Mouse (Mus musculus) left cerebral cortex, adult 2 months (tissue): ENCODE measurements around the gene Snx7. TPM values are rescaled to one million over a fixed set of nuclear protein-coding genes. Genes with fewer than 3 reads are reported as not detected.
A peak's percentile ranks its signal among the peaks of the same experiment; 100 is the strongest.

ENCODE experiments used
- DNase-seq, 2 experiments: peaks; one replicate each; pipeline ENCODE4 v3.0.0; 2021 to 2022; ENCODE audit warnings: low spot score in 2 of 2, mixed read lengths in 1 of 2; ENCODE audit errors: extremely low spot score in 1 of 2
- H3K27ac ChIP-seq: fragments of 200-600 bp; 2 replicates; pipeline ENCODE4 v1.8.1; 2022
- H3K4me3 ChIP-seq: fragments of 200-600 bp; 2 replicates; pipeline ENCODE4 v1.8.1; 2022
- CTCF ChIP-seq: fragments of 200-600 bp; IDR thresholded peaks from 2 replicates; pipeline ENCODE4 v1.8.1; 2022; ENCODE audit warnings: antibody characterized with exemption, mild to moderate bottlenecking, moderate library complexity
- intact Hi-C: fragments of 180-260 bp; cut with DNase I; formaldehyde crosslinking; loops from one replicate; pipeline ENCODE4 v1.15.1; 2025
- total RNA-seq, 2 experiments: library from RNA; stranded (reverse); gene quantifications; 2 replicates each; pipeline ENCODE4 v1.2.3; 2021

The Snx7 gene
- total RNA-seq, 2 experiments from 2014 or later, result 16.7 to 20.6 TPM

GRCm38 (mm10) chr3:117858996-117859395 is 9.7 kb downstream of the Snx7 start:
- intact Hi-C loops, result no loop called here
- Histone ChIP-seq H3K4me3 (no peak overlapping the region), H3K27ac (no peak overlapping the region)
- TF ChIP-seq CTCF, result no peak
- DNase-seq, result no peak

GRCm38 (mm10) chr3:117853729-117854128 is 15.0 kb downstream of the Snx7 start:
- intact Hi-C loops, result loop anchor here (5.0 kb wide), 1 partner anchor 276 kb away; no protein-coding TSS in a partner anchor
- H3K27ac ChIP-seq, result 0 out of 2 replicates have a peak overlapping the region, but pooled peaks have one; percentile 3
- H3K4me3 ChIP-seq, result no peak overlapping the region

GRCm38 (mm10) chr3:117852054-117852361 is 16.7 kb downstream of the Snx7 start:
- no peak for DNase-seq
- Histone ChIP-seq H3K4me3 (no peak overlapping the region), H3K27ac (no peak overlapping the region)
- no peak for TF ChIP-seq CTCF
- intact Hi-C loops, result loop anchor here (5.0 kb wide), 1 partner anchor 275 kb away; no protein-coding TSS in a partner anchor

More at GRCm38 (mm10) chr3:117853729-117854128, 15.0 kb downstream of the Snx7 start:
- no peak for DNase-seq
- TF ChIP-seq CTCF, result no peak

- TF ChIP-seq CTCF, result no peak
- intact Hi-C loops, result loop anchor here (5.0 kb wide), 1 partner anchor 274 kb away; no protein-coding TSS in a partner anchor
- Histone ChIP-seq H3K4me3 (no peak overlapping the region), H3K27ac (no peak overlapping the region)
- DNase-seq, result no peak
Measured at GRCm38 (mm10) chr3:117851278-117852053, 17.3 kb downstream of the Snx7 start.

GRCm38 (mm10) chr3:117848866-117849265 is 19.9 kb downstream of the Snx7 start:
- intact Hi-C loops, result loop anchor here (10.0 kb wide), 1 partner anchor 134 kb away; no protein-coding TSS in a partner anchor
- H3K4me3 ChIP-seq, result no peak overlapping the region
- DNase-seq, result peak in 1 of 2 experiments; percentile 50
- peak overlapping the region; percentile 59 for H3K27ac ChIP-seq
- no peak for TF ChIP-seq CTCF

GRCm38 (mm10) chr3:117842658-117843057 is 26.1 kb downstream of the Snx7 start:
- no peak for TF ChIP-seq CTCF
- intact Hi-C loops, result loop anchor here (10.0 kb wide), 1 partner anchor 128 kb away; no protein-coding TSS in a partner anchor

GRCm38 (mm10) chr3:117839867-117840545 is 28.7 kb downstream of the Snx7 start:
- intact Hi-C loops, result loop anchor here (10.0 kb wide), 1 partner anchor 125 kb away; no protein-coding TSS in a partner anchor
- no peak overlapping the region; the same call in 1 of the 2 replicates for H3K4me3 ChIP-seq
- H3K27ac ChIP-seq, result no peak overlapping the region
- TF ChIP-seq CTCF, result no peak
- DNase-seq, result no peak

More at GRCm38 (mm10) chr3:117842658-117843057, 26.1 kb downstream of the Snx7 start:
- no peak for DNase-seq
- Histone ChIP-seq H3K27ac (no peak overlapping the region), H3K4me3 (no peak overlapping the region)

- intact Hi-C loops, result no loop called here
- DNase-seq, result no peak
- no peak for TF ChIP-seq CTCF
- no peak overlapping the region for H3K4me3 ChIP-seq
- H3K27ac ChIP-seq, result no peak overlapping the region
Measured at GRCm38 (mm10) chr3:117838020-117838419, 30.7 kb downstream of the Snx7 start.

- no peak for TF ChIP-seq CTCF
- Histone ChIP-seq H3K27ac (no peak overlapping the region), H3K4me3 (no peak overlapping the region)
- DNase-seq, result peak in 1 of 2 experiments; percentile 37
- intact Hi-C loops, result no loop called here
Measured at GRCm38 (mm10) chr3:117826486-117827200, 42.1 kb downstream of the Snx7 start.

GRCm38 (mm10) chr3:117823218-117823617 is 45.5 kb downstream of the Snx7 start:
- no peak for DNase-seq
- no peak overlapping the region for H3K4me3 ChIP-seq
- H3K27ac ChIP-seq, result no peak overlapping the region
- intact Hi-C loops, result no loop called here
- no peak for TF ChIP-seq CTCF

GRCm38 (mm10) chr3:117817635-117818034 is 51.1 kb downstream of the Snx7 start:
- no peak for TF ChIP-seq CTCF
- intact Hi-C loops, result no loop called here
- Histone ChIP-seq H3K4me3 (no peak overlapping the region), H3K27ac (no peak overlapping the region)
- DNase-seq, result no peak
